Mouse (Mus musculus) spleen, embryonic (tissue): ENCODE measurements around the gene Stat6.

ENCODE experiments used
- CTCF ChIA-PET: fragments of 350-600 bp; sonication (Branson Sonifier 250); formaldehyde crosslinking; loops from one replicate; lab custom pipeline; 2022; lab: Charles Lee

Stat6 gene

DNA sequence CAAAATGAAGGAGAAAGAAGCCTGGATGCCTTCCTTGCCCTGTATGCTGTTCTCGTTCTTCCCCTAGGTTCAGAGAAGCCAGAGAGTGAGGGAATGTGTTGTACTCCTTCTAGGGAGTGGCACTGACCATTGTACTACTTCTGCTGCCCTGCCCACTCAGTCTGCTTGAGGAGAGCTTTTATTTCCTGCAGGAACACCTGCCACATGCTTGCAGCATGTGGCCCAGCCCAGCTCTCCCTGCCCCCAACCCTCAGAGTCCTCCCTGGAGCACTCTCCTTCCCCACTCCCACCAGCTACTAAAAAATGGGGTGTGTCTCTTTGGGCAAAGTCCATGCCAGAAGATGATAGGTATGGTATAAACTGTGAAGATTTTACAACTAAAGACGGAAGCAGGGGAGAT is 61.5 kb downstream of the Stat6 start:
- CTCF ChIA-PET = no interaction called here

- CTCF ChIA-PET = no interaction called here
These were observed 62.0 kb downstream of the Stat6 start, which contains the start of gene Myo1a for GRCm38 (mm10) chr10:127704766-127705220. Gene Myo1a (plus strand): TSS chr10:127705170.

DNA sequence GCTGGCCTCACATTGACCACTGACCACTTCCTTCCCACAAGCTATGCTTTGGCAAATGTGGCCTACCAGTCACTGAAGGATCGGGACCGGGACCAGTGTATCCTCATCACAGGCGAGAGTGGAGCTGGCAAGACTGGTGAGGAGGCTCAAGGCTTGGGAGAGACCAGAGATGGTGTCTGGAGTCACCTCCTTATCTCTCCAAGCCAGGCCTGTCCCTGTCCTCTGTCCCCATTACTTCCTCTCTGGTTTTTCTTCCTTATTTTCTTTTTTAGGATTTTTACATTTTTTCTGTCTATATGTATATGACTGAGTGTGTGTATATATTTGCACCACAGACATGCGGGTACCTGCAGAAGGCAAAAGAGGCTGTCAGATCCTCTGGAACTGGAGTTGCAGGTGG is 63.0 kb downstream of the Stat6 start:
- CTCF ChIA-PET = no interaction called here

DNA sequence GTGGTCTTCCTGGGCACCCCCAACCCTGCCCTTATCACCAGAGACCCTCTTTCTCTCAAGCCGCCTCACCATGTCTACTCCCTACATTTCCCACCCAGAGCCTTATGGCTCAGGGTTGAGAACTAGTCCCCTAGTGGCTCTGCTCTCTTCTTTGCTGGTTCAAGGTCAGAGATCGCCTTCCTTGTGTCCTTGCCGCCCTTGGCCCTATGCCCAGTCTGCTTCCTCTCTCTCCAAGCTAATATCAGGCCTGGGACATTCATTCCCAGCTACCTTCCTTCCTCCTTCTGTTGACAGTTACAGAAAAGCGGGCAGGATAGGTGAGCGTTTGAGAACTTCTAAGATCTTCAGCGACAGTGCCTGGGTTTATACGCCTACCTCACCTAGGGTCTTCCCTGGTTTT is 64.9 kb downstream of the Stat6 start:
- CTCF ChIA-PET = no interaction called here

- CTCF ChIA-PET = no interaction called here
These were observed 66.1 kb downstream of the Stat6 start for GRCm38 (mm10) chr10:127708850-127709370.

DNA sequence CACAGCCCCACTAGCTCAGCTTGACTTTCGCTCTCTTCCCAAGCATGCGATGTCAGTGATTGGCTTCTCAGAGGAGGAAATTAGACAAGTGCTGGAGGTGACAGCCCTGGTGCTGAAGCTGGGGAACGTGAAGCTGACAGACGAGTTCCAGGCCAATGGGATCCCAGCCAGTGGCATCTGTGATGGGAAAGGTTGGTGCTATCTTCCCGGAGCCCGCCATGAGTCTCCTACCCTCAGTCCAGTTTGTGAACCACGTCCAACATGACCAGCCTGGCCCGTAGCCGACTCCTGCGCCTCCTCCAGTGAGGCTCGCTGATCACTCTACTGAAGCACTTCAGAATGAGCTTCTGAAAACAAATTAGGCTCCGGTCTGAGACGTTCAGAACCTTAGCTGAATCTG is 67.5 kb downstream of the Stat6 start:
- CTCF ChIA-PET = no interaction called here
